Mouse (Mus musculus): ENCODE results near the gene Scarf1. TPM values are rescaled to one million over a fixed set of nuclear protein-coding genes. Genes with fewer than 3 reads are reported as not detected.

Scarf1 gene
- polyA plus RNA-seq, 2 experiments = 1.1 to 2.4 TPM

DNA sequence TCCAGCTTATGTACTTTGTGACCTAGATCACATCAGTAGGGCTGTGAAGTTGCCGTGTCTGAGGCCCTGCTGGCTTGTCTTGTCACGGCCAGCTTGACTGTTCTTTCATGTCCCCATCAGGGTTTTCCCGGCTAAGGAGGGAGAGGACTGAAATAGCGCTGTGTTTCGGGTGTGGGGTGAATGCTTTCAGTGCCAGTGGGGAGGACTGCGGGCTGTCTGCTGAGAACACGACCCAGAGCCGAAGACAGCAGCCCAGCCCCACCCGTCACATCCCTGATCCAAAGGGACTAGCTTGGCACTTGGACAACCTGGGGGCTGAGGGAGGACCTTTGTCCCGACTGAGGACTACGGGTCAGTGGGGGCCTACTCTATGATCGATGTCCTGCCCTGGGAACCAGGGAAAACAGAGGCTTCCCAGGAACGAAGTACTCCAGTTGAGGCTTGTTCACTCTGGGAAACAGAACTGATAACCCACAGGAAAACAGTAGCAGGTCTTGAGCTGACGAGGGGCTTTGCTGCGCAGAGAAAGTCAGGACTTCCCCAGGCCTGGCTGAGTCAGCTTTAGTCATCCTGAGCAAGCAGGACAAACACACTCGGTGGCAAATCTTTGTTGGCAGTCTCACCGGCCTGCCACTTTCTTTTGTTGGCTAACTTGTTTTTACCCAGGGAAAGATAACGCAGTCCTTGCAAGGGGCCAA is 50.7 kb downstream of the Scarf1 start:
- no peak overlapping the region for H3K9ac ChIP-seq (replicated peaks)
- TF ChIP-seq CTCF (IDR thresholded peaks at IDR 0.05; ENCODE audit: low read depth) = no peak
- no peak for TF ChIP-seq EP300 (IDR thresholded peaks at IDR 0.05; ENCODE audit: low read depth)
- WGBS (ENCODE audit: insufficient replicate concordance) = 57% methylated on average over 18 of the region's 18 CpGs
- H3K36me3 ChIP-seq (replicated peaks; ENCODE audit: control insufficient read depth, insufficient read depth, low read depth) = no peaks in the 10 kb centered on the region
- no peaks in the 10 kb centered on the region for H3K27me3 ChIP-seq (ENCODE audit: control insufficient read depth, insufficient read depth, low read length)
- no peak overlapping the region for H3K4me3 ChIP-seq (ENCODE audit: insufficient read depth in 1 of 2, low read depth in 2 of 2, low read length in 2 of 2)
- no peak overlapping the region for H3K4me2 ChIP-seq (ENCODE audit: low read depth)
- peaks cover 0 to 15% of the 10 kb centered on the region in 2 experiments; a peak in 2 of 4 replicates for H3K4me1 ChIP-seq (replicated peaks; ENCODE audit: control insufficient read depth in 2 of 2, insufficient read depth in 2 of 2, low read length in 1 of 2)
- H3K9me3 ChIP-seq (ENCODE audit: control insufficient read depth, low read length) = no peaks in the 10 kb centered on the region
- DNase-seq (ENCODE audit: low read depth in 3 of 3, low spot score in 3 of 3) (no peak), ATAC-seq (ENCODE audit: insufficient read depth) (peak; percentile 45; the same call in 1 of the 2 replicates)
- no peak overlapping the region for H3K27ac ChIP-seq

DNA sequence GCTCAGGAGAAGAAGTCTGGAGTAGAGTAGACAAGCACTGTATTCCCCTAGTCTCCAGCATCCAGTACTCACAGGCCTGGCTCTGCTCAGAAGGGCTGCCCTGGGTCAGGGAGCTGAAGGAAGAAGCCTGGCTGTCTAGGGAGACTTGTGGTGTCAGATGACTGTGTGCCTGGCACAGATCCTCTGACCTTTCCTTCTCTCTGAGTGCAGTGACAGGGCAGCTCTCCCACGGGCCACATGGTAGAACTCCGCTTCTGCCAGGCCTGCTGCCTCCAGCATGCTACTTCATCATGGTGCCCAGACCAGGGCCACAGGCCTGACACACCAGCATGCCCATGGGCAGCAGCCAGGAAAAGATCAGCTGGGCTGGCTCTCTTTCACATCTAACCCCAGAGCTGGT is 52.5 kb downstream of the Scarf1 start:
- no peaks in the 10 kb centered on the region for H3K27me3 ChIP-seq (ENCODE audit: control insufficient read depth, insufficient read depth, low read length)
- no peak overlapping the region for H3K4me2 ChIP-seq (ENCODE audit: low read depth)
- peaks cover 0 to 15% of the 10 kb centered on the region in 2 experiments; a peak in 2 of 4 replicates for H3K4me1 ChIP-seq (replicated peaks; ENCODE audit: control insufficient read depth in 2 of 2, insufficient read depth in 2 of 2, low read length in 1 of 2)
- 77% methylated on average over 2 of the region's 2 CpGs for WGBS (ENCODE audit: insufficient replicate concordance)
- no peak for ATAC-seq (ENCODE audit: insufficient read depth)
- H3K9me3 ChIP-seq (ENCODE audit: control insufficient read depth, low read length) = no peaks in the 10 kb centered on the region
- no peak overlapping the region for H3K4me3 ChIP-seq (ENCODE audit: insufficient read depth in 1 of 2, low read depth in 2 of 2, low read length in 2 of 2)
- TF ChIP-seq EP300 (IDR thresholded peaks at IDR 0.05; ENCODE audit: low read depth) = no peak
- TF ChIP-seq CTCF (IDR thresholded peaks at IDR 0.05; ENCODE audit: low read depth) = no peak
- H3K9ac ChIP-seq (replicated peaks) = no peak overlapping the region; the same call in 1 of the 2 replicates
- H3K36me3 ChIP-seq (replicated peaks; ENCODE audit: control insufficient read depth, insufficient read depth, low read depth) = no peaks in the 10 kb centered on the region
- DNase-seq (ENCODE audit: low read depth in 3 of 3, low spot score in 3 of 3) = no peak
- no peak overlapping the region for H3K27ac ChIP-seq

DNA sequence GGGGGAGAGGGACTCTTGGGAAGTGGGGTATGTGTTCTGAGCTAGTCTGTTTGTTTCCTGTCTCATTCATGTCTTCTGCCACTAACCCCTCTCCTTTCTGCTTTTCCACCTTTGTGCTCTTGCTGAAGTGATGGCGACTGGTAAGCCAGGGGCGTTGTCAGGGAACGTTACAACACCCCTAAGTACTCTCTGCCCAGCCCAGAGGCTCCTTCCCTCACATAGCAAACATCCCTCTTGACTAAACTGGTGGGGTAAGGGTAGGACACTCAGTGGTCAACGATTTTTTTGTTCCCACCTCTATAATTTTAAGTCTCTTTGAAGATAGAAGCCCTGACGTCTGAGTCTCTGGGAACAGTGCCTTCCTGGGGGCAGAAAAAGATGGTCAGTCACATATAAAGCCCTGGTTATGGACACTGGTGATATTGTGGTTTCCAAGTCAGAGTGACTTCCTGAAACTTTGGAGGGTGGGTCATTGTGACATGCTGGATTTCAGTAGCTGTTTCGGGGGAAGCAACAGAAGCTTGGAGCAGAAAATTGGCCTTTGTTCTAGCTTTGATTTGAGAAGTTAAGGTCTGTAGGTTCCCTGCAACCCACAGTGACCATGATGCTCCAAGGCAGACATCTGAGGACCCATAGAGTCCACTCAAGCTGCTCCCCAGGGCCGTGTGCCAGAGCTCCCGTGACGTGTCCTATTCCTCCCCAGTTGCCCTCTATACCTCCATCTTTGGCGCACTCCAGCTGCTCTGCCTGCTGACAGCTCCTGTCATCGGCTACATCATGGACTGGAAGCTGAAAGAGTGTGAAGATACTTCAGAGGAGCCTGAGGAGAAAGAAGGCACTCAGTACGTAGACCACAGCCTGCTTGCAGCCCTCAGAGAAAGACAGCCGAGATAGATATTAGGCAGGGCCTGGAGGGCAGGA is 53.2 kb downstream of the Scarf1 start:
- peaks cover 0 to 15% of the 10 kb centered on the region in 2 experiments; a peak in 2 of 4 replicates for H3K4me1 ChIP-seq (replicated peaks; ENCODE audit: control insufficient read depth in 2 of 2, insufficient read depth in 2 of 2, low read length in 1 of 2)
- no peaks in the 10 kb centered on the region for H3K9me3 ChIP-seq (ENCODE audit: control insufficient read depth, low read length)
- H3K4me2 ChIP-seq (ENCODE audit: low read depth) = no peak overlapping the region
- no peak overlapping the region for H3K4me3 ChIP-seq (ENCODE audit: insufficient read depth in 1 of 2, low read depth in 2 of 2, low read length in 2 of 2)
- WGBS (ENCODE audit: insufficient replicate concordance) = 59% methylated on average over 13 of the region's 13 CpGs
- H3K9ac ChIP-seq (replicated peaks) = no peak overlapping the region
- H3K27me3 ChIP-seq (ENCODE audit: control insufficient read depth, insufficient read depth, low read length) = no peaks in the 10 kb centered on the region
- ATAC-seq (ENCODE audit: insufficient read depth) (no peak), DNase-seq (ENCODE audit: low read depth in 3 of 3, low spot score in 3 of 3) (no peak)
- no peaks in the 10 kb centered on the region for H3K36me3 ChIP-seq (replicated peaks; ENCODE audit: control insufficient read depth, insufficient read depth, low read depth)
- TF ChIP-seq EP300 (IDR thresholded peaks at IDR 0.05; ENCODE audit: low read depth) (no peak), CTCF (IDR thresholded peaks at IDR 0.05; ENCODE audit: low read depth) (no peak)
- H3K27ac ChIP-seq = no peak overlapping the region

DNA sequence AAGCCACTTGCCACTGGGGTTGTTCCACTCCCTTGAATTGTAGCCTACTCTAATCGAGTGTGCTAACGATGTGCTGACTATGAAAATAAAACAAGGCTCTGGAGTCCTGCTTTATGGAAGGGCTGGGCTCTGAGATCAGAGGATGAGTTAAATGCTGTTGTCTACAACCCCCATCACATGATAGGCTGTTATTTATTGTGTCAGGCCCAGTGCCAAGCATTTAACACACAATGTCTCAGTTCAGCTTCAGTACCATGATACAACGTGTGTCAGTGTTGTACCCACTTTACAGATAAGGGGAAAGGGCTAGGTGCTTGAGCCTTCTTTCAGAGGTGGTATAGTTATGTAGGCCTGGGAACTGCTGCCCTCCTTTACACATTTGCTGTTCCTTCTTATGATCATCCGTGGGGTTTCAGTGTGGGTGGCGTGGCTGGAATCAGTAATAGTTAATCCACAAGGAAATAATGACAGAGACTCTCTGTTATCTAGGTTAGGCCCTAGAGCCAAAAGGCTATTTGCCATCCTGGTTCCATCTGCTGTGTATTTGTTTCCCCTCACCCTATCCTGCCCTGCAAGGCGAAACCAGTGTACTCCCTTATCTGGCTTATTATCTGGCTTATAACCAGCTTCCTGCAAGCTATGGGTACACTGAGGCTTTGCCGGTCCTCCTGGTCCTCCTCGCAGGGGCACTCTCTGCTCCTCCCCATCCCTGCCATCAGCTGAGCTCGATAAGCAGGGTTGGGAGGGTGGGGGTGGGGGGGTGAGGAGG is 54.2 kb downstream of the Scarf1 start:
- no peak overlapping the region for H3K27ac ChIP-seq
- H3K9me3 ChIP-seq (ENCODE audit: control insufficient read depth, low read length) = no peaks in the 10 kb centered on the region
- H3K4me2 ChIP-seq (ENCODE audit: low read depth) = no peak overlapping the region
- no peak for TF ChIP-seq CTCF (IDR thresholded peaks at IDR 0.05; ENCODE audit: low read depth)
- no peak for TF ChIP-seq EP300 (IDR thresholded peaks at IDR 0.05; ENCODE audit: low read depth)
- WGBS (ENCODE audit: insufficient replicate concordance) = 26% methylated on average over 9 of the region's 9 CpGs
- no peaks in the 10 kb centered on the region for H3K36me3 ChIP-seq (replicated peaks; ENCODE audit: control insufficient read depth, insufficient read depth, low read depth)
- DNase-seq (ENCODE audit: low read depth in 3 of 3, low spot score in 3 of 3) (no peak), ATAC-seq (ENCODE audit: insufficient read depth) (no peak)
- no peaks in the 10 kb centered on the region for H3K27me3 ChIP-seq (ENCODE audit: control insufficient read depth, insufficient read depth, low read length)
- no peak overlapping the region for H3K9ac ChIP-seq (replicated peaks)
- H3K4me1 ChIP-seq (replicated peaks; ENCODE audit: control insufficient read depth in 2 of 2, insufficient read depth in 2 of 2, low read length in 1 of 2) = peaks cover 0 to 15% of the 10 kb centered on the region in 2 experiments; a peak in 2 of 4 replicates
- H3K4me3 ChIP-seq (ENCODE audit: insufficient read depth in 1 of 2, low read depth in 2 of 2, low read length in 2 of 2) = no peak overlapping the region

Data from liver, embryonic 14.5 days (tissue).